Mouse (Mus musculus): ENCODE measurements around the gene Plin2. TPM values are rescaled to one million over a fixed set of nuclear protein-coding genes. Genes with fewer than 3 reads are reported as not detected.

Plin2 gene
- polyA plus RNA-seq, 1 experiment from 2014 or later, result 75.8 TPM

GRCm38 (mm10) chr4:86692931-86693330 is 23.1 kb upstream of the Plin2 start:
- DNase-seq (ENCODE audit: low spot score), result no peak
- Histone ChIP-seq H3K9me3 (replicated peaks) (no peaks in the 10 kb centered on the region), H3K36me3 (no peaks in the 10 kb centered on the region), H3K27me3 (ENCODE audit: low read depth, poor library complexity, severe bottlenecking) (no peaks in the 10 kb centered on the region), H3K4me1 (peaks cover 15% of the 10 kb centered on the region), H3K27ac (no peak overlapping the region), H3K4me3 (no peak overlapping the region)
- WGBS, result 93% methylated on average over 7 of the region's 7 CpGs

GRCm38 (mm10) chr4:86691290-86691689 is 21.4 kb upstream of the Plin2 start:
- peaks cover 19% of the 10 kb centered on the region for H3K4me1 ChIP-seq
- H3K9me3 ChIP-seq (replicated peaks), result no peaks in the 10 kb centered on the region
- 37% methylated on average over 4 of the region's 4 CpGs for WGBS
- no peaks in the 10 kb centered on the region for H3K36me3 ChIP-seq
- no peak overlapping the region for H3K27ac ChIP-seq
- DNase-seq (ENCODE audit: low spot score), result no peak
- no peaks in the 10 kb centered on the region for H3K27me3 ChIP-seq (ENCODE audit: low read depth, poor library complexity, severe bottlenecking)
- no peak overlapping the region for H3K4me3 ChIP-seq

GRCm38 (mm10) chr4:86690768-86691167 is 20.9 kb upstream of the Plin2 start:
- no peak for DNase-seq (ENCODE audit: low spot score)
- 84% methylated on average over 6 of the region's 6 CpGs for WGBS
- H3K27ac ChIP-seq, result no peak overlapping the region
- no peaks in the 10 kb centered on the region for H3K36me3 ChIP-seq
- H3K4me1 ChIP-seq, result peaks cover 20% of the 10 kb centered on the region
- H3K27me3 ChIP-seq (ENCODE audit: low read depth, poor library complexity, severe bottlenecking), result no peaks in the 10 kb centered on the region
- no peaks in the 10 kb centered on the region for H3K9me3 ChIP-seq (replicated peaks)
- H3K4me3 ChIP-seq, result no peak overlapping the region

- no peak for DNase-seq (ENCODE audit: low spot score)
- 59% methylated on average over 7 of the region's 7 CpGs for WGBS
- Histone ChIP-seq H3K4me3 (no peak overlapping the region), H3K9me3 (replicated peaks) (no peaks in the 10 kb centered on the region), H3K27me3 (ENCODE audit: low read depth, poor library complexity, severe bottlenecking) (no peaks in the 10 kb centered on the region), H3K4me1 (peaks cover 23% of the 10 kb centered on the region), H3K36me3 (no peaks in the 10 kb centered on the region), H3K27ac (no peak overlapping the region)
Observed at GRCm38 (mm10) chr4:86690194-86690593, 20.3 kb upstream of the Plin2 start.

GRCm38 (mm10) chr4:86689056-86689735 is 19.3 kb upstream of the Plin2 start:
- H3K27me3 ChIP-seq (ENCODE audit: low read depth, poor library complexity, severe bottlenecking), result no peaks in the 10 kb centered on the region
- 84% methylated on average over 10 of the region's 10 CpGs for WGBS
- H3K4me1 ChIP-seq, result peaks cover 24% of the 10 kb centered on the region
- no peak overlapping the region for H3K27ac ChIP-seq
- no peaks in the 10 kb centered on the region for H3K36me3 ChIP-seq
- H3K9me3 ChIP-seq (replicated peaks), result no peaks in the 10 kb centered on the region
- no peak for DNase-seq (ENCODE audit: low spot score)
- no peak overlapping the region for H3K4me3 ChIP-seq

GRCm38 (mm10) chr4:86686564-86686963 is 16.7 kb upstream of the Plin2 start:
- 53% methylated on average over 3 of the region's 3 CpGs for WGBS
- no peak overlapping the region for H3K27ac ChIP-seq
- no peak for DNase-seq (ENCODE audit: low spot score)

GRCm38 (mm10) chr4:86686009-86686366 is 16.1 kb upstream of the Plin2 start:
- Histone ChIP-seq H3K27me3 (ENCODE audit: low read depth, poor library complexity, severe bottlenecking) (no peaks in the 10 kb centered on the region), H3K4me3 (no peak overlapping the region), H3K9me3 (replicated peaks) (no peaks in the 10 kb centered on the region), H3K27ac (no peak overlapping the region), H3K4me1 (peaks cover 22% of the 10 kb centered on the region), H3K36me3 (no peaks in the 10 kb centered on the region)
- 48% methylated on average over 2 of the region's 2 CpGs for WGBS
- DNase-seq (ENCODE audit: low spot score), result no peak

More at GRCm38 (mm10) chr4:86686564-86686963, 16.7 kb upstream of the Plin2 start:
- Histone ChIP-seq H3K36me3 (no peaks in the 10 kb centered on the region), H3K27me3 (ENCODE audit: low read depth, poor library complexity, severe bottlenecking) (no peaks in the 10 kb centered on the region), H3K4me1 (peaks cover 28% of the 10 kb centered on the region), H3K4me3 (no peak overlapping the region), H3K9me3 (replicated peaks) (no peaks in the 10 kb centered on the region)

- Histone ChIP-seq H3K4me1 (peaks cover 21% of the 10 kb centered on the region), H3K4me3 (no peak overlapping the region), H3K27ac (no peak overlapping the region), H3K9me3 (replicated peaks) (no peaks in the 10 kb centered on the region), H3K27me3 (ENCODE audit: low read depth, poor library complexity, severe bottlenecking) (no peaks in the 10 kb centered on the region), H3K36me3 (no peaks in the 10 kb centered on the region)
- 71% methylated on average over 11 of the region's 11 CpGs for WGBS
- no peak for DNase-seq (ENCODE audit: low spot score)
Observed at GRCm38 (mm10) chr4:86685231-86686008, 15.6 kb upstream of the Plin2 start.

- DNase-seq (ENCODE audit: low spot score), result no peak
- Histone ChIP-seq H3K27me3 (ENCODE audit: low read depth, poor library complexity, severe bottlenecking) (no peaks in the 10 kb centered on the region), H3K27ac (no peak overlapping the region), H3K4me1 (peaks cover 17% of the 10 kb centered on the region), H3K4me3 (no peak overlapping the region), H3K9me3 (replicated peaks) (no peaks in the 10 kb centered on the region), H3K36me3 (no peaks in the 10 kb centered on the region)
- WGBS, result 80% methylated on average over 6 of the region's 6 CpGs
Observed at GRCm38 (mm10) chr4:86684806-86685205, 14.9 kb upstream of the Plin2 start.

- no peaks in the 10 kb centered on the region for H3K36me3 ChIP-seq
- no peak overlapping the region for H3K4me3 ChIP-seq
- no peak overlapping the region for H3K27ac ChIP-seq
- DNase-seq (ENCODE audit: low spot score), result no peak
- no peaks in the 10 kb centered on the region for H3K9me3 ChIP-seq (replicated peaks)
- no peaks in the 10 kb centered on the region for H3K27me3 ChIP-seq (ENCODE audit: low read depth, poor library complexity, severe bottlenecking)
- WGBS, result 94% methylated on average over 5 of the region's 5 CpGs
- H3K4me1 ChIP-seq, result peaks cover 13% of the 10 kb centered on the region
Observed at GRCm38 (mm10) chr4:86683746-86684145, 13.9 kb upstream of the Plin2 start.

- Histone ChIP-seq H3K9me3 (replicated peaks) (no peaks in the 10 kb centered on the region), H3K27ac (no peak overlapping the region), H3K4me3 (no peak overlapping the region), H3K36me3 (no peaks in the 10 kb centered on the region), H3K4me1 (peaks cover 13% of the 10 kb centered on the region), H3K27me3 (ENCODE audit: low read depth, poor library complexity, severe bottlenecking) (no peaks in the 10 kb centered on the region)
- WGBS, result 86% methylated on average over 5 of the region's 5 CpGs
- DNase-seq (ENCODE audit: low spot score), result no peak
Observed at GRCm38 (mm10) chr4:86683280-86683679, 13.4 kb upstream of the Plin2 start.

GRCm38 (mm10) chr4:86681846-86682245 is 12.0 kb upstream of the Plin2 start:
- H3K27ac ChIP-seq, result no peak overlapping the region
- no peaks in the 10 kb centered on the region for H3K27me3 ChIP-seq (ENCODE audit: low read depth, poor library complexity, severe bottlenecking)
- H3K9me3 ChIP-seq (replicated peaks), result no peaks in the 10 kb centered on the region
- no peak overlapping the region for H3K4me3 ChIP-seq
- no peaks in the 10 kb centered on the region for H3K36me3 ChIP-seq
- no peak for DNase-seq (ENCODE audit: low spot score)
- 72% methylated on average over 2 of the region's 2 CpGs for WGBS
- peaks cover 13% of the 10 kb centered on the region for H3K4me1 ChIP-seq

- Histone ChIP-seq H3K27me3 (ENCODE audit: low read depth, poor library complexity, severe bottlenecking) (no peaks in the 10 kb centered on the region), H3K36me3 (no peaks in the 10 kb centered on the region), H3K9me3 (replicated peaks) (no peaks in the 10 kb centered on the region), H3K4me1 (peaks cover 10% of the 10 kb centered on the region), H3K27ac (no peak overlapping the region), H3K4me3 (no peak overlapping the region)
- no peak for DNase-seq (ENCODE audit: low spot score)
- 57% methylated on average over 3 of the region's 3 CpGs for WGBS
Observed at GRCm38 (mm10) chr4:86681421-86681820, 11.6 kb upstream of the Plin2 start.

Measured in limb, embryonic 10.5 days (tissue).